In the genomic region with DNA sequence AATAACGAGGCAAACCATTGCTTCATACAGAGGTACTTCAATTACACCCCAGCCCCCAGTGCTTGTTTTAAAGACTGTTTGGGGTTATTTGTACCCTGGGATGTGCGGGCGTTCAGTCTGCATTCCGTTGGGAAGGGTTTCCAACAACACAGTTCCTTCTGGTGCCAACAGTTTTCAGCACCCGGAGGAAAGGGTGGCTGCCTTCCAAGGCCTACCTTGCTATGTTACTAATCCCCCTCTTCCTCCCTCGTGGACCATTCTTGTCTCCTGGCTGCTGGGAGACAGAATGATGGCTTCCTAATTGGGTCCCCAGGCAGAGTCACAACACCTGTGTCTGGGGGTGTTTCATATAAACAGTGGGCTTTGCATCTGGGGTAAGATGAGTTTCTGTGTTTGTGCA, we compare ENCODE assay signal across 10 mouse cellular contexts.
DNase-seq lines count a peak whose midpoint lies in the region; ATAC-seq and TF ChIP-seq lines count a peak whose summit lies in the region.
"Had no signal": no experiment of that assay in that cellular context is flagged by ENCODE, and none has a peak within 500 bp of the region (broad histone marks: within the 10 kb centered on the region; RNA-seq: fewer than 3 reads in every experiment).

No protein-coding gene starts in this region.

- peak; percentile 18; the same call in 1 of the 2 replicates for TF ChIP-seq EP300 in heart, postnatal 0 days (IDR thresholded peaks at IDR 0.05; ENCODE audit: low read depth)

- no peak overlapping the region; the same call in 1 of the 2 replicates for H3K27ac ChIP-seq in forebrain, embryonic 13.5 days
- H3K27ac ChIP-seq in forebrain, postnatal 0 days (ENCODE audit: low read depth, low read length): no peak overlapping the region
- peak overlapping the region; percentile 76 for H3K27ac ChIP-seq in heart, postnatal 0 days (ENCODE audit: low read depth)
- no peak overlapping the region for H3K27ac ChIP-seq in thymus, adult 2 months (ENCODE audit: control insufficient read depth, insufficient read depth, low read length)
- H3K27ac ChIP-seq in kidney, adult 2 months (ENCODE audit: insufficient read depth, low read depth, low read length): no peak overlapping the region

- no peaks in the 10 kb centered on the region for H3K27me3 ChIP-seq in forebrain, embryonic 13.5 days
- H3K27me3 ChIP-seq in forebrain, postnatal 0 days (ENCODE audit: insufficient read depth, low read length): no peaks in the 10 kb centered on the region
- H3K27me3 ChIP-seq in heart, postnatal 0 days (ENCODE audit: control insufficient read depth, insufficient read depth, low read length): no peaks in the 10 kb centered on the region
- H3K27me3 ChIP-seq in thymus, adult 2 months (ENCODE audit: control insufficient read depth, insufficient read depth, low read length): no peaks in the 10 kb centered on the region
- H3K27me3 ChIP-seq in kidney, adult 2 months (replicated peaks; ENCODE audit: control insufficient read depth, insufficient read depth, low read length): no peaks in the 10 kb centered on the region

- TF ChIP-seq POLR2A in thymus, adult 2 months (IDR thresholded peaks at IDR 0.05; ENCODE audit: control insufficient read depth, extremely low read depth, insufficient read depth, low read length, poor library complexity): no peak
- no peak for TF ChIP-seq POLR2A in kidney, adult 2 months (IDR thresholded peaks at IDR 0.05; ENCODE audit: low read depth, low read length)

- ATAC-seq in forebrain, embryonic 13.5 days: peak; percentile 50; the same call in 1 of the 2 replicates
- no peak for ATAC-seq in forebrain, postnatal 0 days
- 0 out of 2 replicates have a peak, but pooled peaks have one; percentile 14 for ATAC-seq in heart, postnatal 0 days (ENCODE audit: insufficient read depth, low read depth)
- ATAC-seq: inflammation-experienced regulatory T-cells, adult 6 months had no signal

- H3K4me3 ChIP-seq in forebrain, embryonic 13.5 days: no peak overlapping the region
- H3K4me3 ChIP-seq in forebrain, postnatal 0 days (ENCODE audit: low read depth, low read length): no peak overlapping the region
- no peak overlapping the region for H3K4me3 ChIP-seq in heart, postnatal 0 days (ENCODE audit: low read depth, low read length)
- no peak overlapping the region for H3K4me3 ChIP-seq in thymus, adult 2 months (ENCODE audit: control insufficient read depth, insufficient read depth, low read length)
- H3K4me3 ChIP-seq in kidney, adult 2 months (ENCODE audit: insufficient read depth, low read depth, low read length): no peak overlapping the region

- H3K9ac ChIP-seq in forebrain, embryonic 13.5 days: no peak overlapping the region
- no peak overlapping the region for H3K9ac ChIP-seq in forebrain, postnatal 0 days
- no peak overlapping the region for H3K9ac ChIP-seq in heart, postnatal 0 days (replicated peaks; ENCODE audit: low read depth, low read length)

- 40% methylated on average over 6 of the region's 6 CpGs for WGBS in forebrain, embryonic 13.5 days
- 21% methylated on average over 6 of the region's 6 CpGs for WGBS in forebrain, postnatal 0 days
- WGBS in heart, postnatal 0 days: 12% methylated on average over 6 of the region's 6 CpGs
- WGBS in thymus, adult 2 months: 90% methylated on average over 6 of the region's 6 CpGs
- WGBS in kidney, adult 2 months: 64% methylated on average over 6 of the region's 6 CpGs

- no peak for TF ChIP-seq CTCF in forebrain, postnatal 0 days (IDR thresholded peaks at IDR 0.05; ENCODE audit: low read depth)
- TF ChIP-seq CTCF in heart, postnatal 0 days (IDR thresholded peaks at IDR 0.05; ENCODE audit: low read depth): no peak
- TF ChIP-seq CTCF in thymus, adult 2 months (IDR thresholded peaks at IDR 0.05; ENCODE audit: borderline replicate concordance, control insufficient read depth, extremely low read depth, insufficient read depth, low read length, poor library complexity): no peak
- TF ChIP-seq CTCF in kidney, adult 2 months (conservative IDR thresholded peaks at IDR 0.05; ENCODE audit: insufficient read depth, insufficient read length, low read depth, low read length): no peak

- no peak overlapping the region for H3K4me2 ChIP-seq in forebrain, embryonic 13.5 days
- H3K4me2 ChIP-seq in forebrain, postnatal 0 days (ENCODE audit: low read depth): no peak overlapping the region
- H3K4me2 ChIP-seq in heart, postnatal 0 days (ENCODE audit: low read depth, low read length): no peak overlapping the region
- H3K4me2 ChIP-seq: liver, embryonic 11.5 days had no signal

- no peaks in the 10 kb centered on the region for H3K9me3 ChIP-seq in forebrain, embryonic 13.5 days (replicated peaks)
- no peaks in the 10 kb centered on the region for H3K9me3 ChIP-seq in forebrain, postnatal 0 days (ENCODE audit: low read length)
- no peaks in the 10 kb centered on the region for H3K9me3 ChIP-seq in heart, postnatal 0 days (replicated peaks; ENCODE audit: control insufficient read depth, low read length)

- peaks cover 40% of the 10 kb centered on the region for H3K4me1 ChIP-seq in forebrain, embryonic 13.5 days
- H3K4me1 ChIP-seq in forebrain, postnatal 0 days (ENCODE audit: insufficient read depth): no peaks in the 10 kb centered on the region
- peaks cover 57% of the 10 kb centered on the region for H3K4me1 ChIP-seq in heart, postnatal 0 days (ENCODE audit: control insufficient read depth, insufficient read depth)
- H3K4me1 ChIP-seq in thymus, adult 2 months (replicated peaks; ENCODE audit: control insufficient read depth, insufficient read depth, low read length): peaks cover 13% of the 10 kb centered on the region
- H3K4me1 ChIP-seq in kidney, adult 2 months (ENCODE audit: control insufficient read depth, insufficient read depth, low read length): no peaks in the 10 kb centered on the region; the same call in 1 of the 2 replicates

- no peaks in the 10 kb centered on the region for H3K36me3 ChIP-seq in forebrain, embryonic 13.5 days (ENCODE audit: poor library complexity, severe bottlenecking)
- no peaks in the 10 kb centered on the region for H3K36me3 ChIP-seq in forebrain, postnatal 0 days (ENCODE audit: insufficient read depth)
- no peaks in the 10 kb centered on the region for H3K36me3 ChIP-seq in heart, postnatal 0 days (replicated peaks; ENCODE audit: control insufficient read depth, insufficient read depth, low read length)
- H3K36me3 ChIP-seq in thymus, adult 2 months (ENCODE audit: control insufficient read depth, insufficient read depth, low read length): no peaks in the 10 kb centered on the region
- no peaks in the 10 kb centered on the region for H3K36me3 ChIP-seq in kidney, adult 2 months (ENCODE audit: control insufficient read depth, insufficient read depth, low read length)

- no peak for DNase-seq in forebrain, postnatal 0 days
- DNase-seq in brain, adult 2 months (ENCODE audit: low read depth, low spot score): peak; percentile 87
- DNase-seq in heart, postnatal 0 days (ENCODE audit: low spot score): peak; percentile 57
- DNase-seq in left cerebral cortex, adult 9 months (ENCODE audit: low spot score in 2 of 2): peak; percentile 23 to 87
- no peak for DNase-seq in thymus, adult 2 months
- no peak for DNase-seq in kidney, adult 2 months
- DNase-seq in spleen, postnatal 10 days (ENCODE audit: low spot score in 2 of 2): no peak

Comparison
In these comparisons a context has a peak if more than half of its experiments do, and no peak if none do; other contexts are left out.
1. DNase-seq: peak in brain, adult 2 months (single experiment), heart, postnatal 0 days (single experiment) and left cerebral cortex, adult 9 months (2 of 2); none in forebrain, postnatal 0 days (single experiment), thymus, adult 2 months (single experiment), kidney, adult 2 months (single experiment) and spleen, postnatal 10 days (0 of 2).